Mouse (Mus musculus) ES-Bruce4 (cell line): ENCODE results near the gene Cfap36. TPM values are rescaled to one million over a fixed set of nuclear protein-coding genes. Genes with fewer than 3 reads are reported as not detected.

ENCODE experiments used
- H3K27ac ChIP-seq: 2 replicates; pipeline ENCODE4 v1.5.1; 2012; ENCODE audit warnings: low read length, inconsistent platforms; ENCODE audit not compliant: insufficient read depth
- H3K27me3 ChIP-seq: 2 replicates; pipeline ENCODE4 v1.6.1; 2012; ENCODE audit warnings: mild to moderate bottlenecking, low read length, inconsistent platforms; ENCODE audit not compliant: control insufficient read depth, poor library complexity, insufficient read depth, severe bottlenecking
- H3K36me3 ChIP-seq: 2 replicates; pipeline ENCODE4 v1.6.1; 2012; ENCODE audit warnings: inconsistent platforms, mild to moderate bottlenecking, low read length, moderate library complexity; ENCODE audit not compliant: control insufficient read depth, poor library complexity, insufficient read depth, severe bottlenecking
- H3K4me1 ChIP-seq: one replicate; pipeline ENCODE4 v1.8.1; 2011; ENCODE audit warnings: low read length; ENCODE audit not compliant: control insufficient read depth, insufficient read depth
- H3K4me3 ChIP-seq: 2 replicates; pipeline ENCODE4 v1.5.1; 2011; ENCODE audit warnings: low read depth, mild to moderate bottlenecking, low read length
- H3K9ac ChIP-seq: 2 replicates; pipeline ENCODE4 v1.6.1; 2012; ENCODE audit warnings: low read depth, mild to moderate bottlenecking, inconsistent platforms; ENCODE audit not compliant: poor library complexity, severe bottlenecking
- H3K9me3 ChIP-seq: replicated peaks from 2 replicates; pipeline ENCODE4 v1.6.1; 2012; ENCODE audit warnings: mild to moderate bottlenecking, low read length, inconsistent platforms; ENCODE audit not compliant: control insufficient read depth, poor library complexity, insufficient read depth, severe bottlenecking
- CTCF ChIP-seq: IDR thresholded peaks from one replicate; pipeline ENCODE4 v1.8.1; 2011; ENCODE audit warnings: low read depth, low read length
- EP300 ChIP-seq: IDR thresholded peaks from 2 replicates; pipeline ENCODE4 v1.6.1; 2011; ENCODE audit warnings: low read depth, low read length; ENCODE audit not compliant: insufficient read depth
- POLR2A ChIP-seq: IDR thresholded peaks from one replicate; pipeline ENCODE4 v1.8.1; 2011; ENCODE audit warnings: low read length; ENCODE audit not compliant: insufficient read depth
- polyA plus RNA-seq: library from polyadenylated mRNA; stranded (reverse); fragments of >200 nt; gene quantifications from 2 replicates; pipeline ENCODE4 v1.2.4, GENCODE M21; 2011; ENCODE audit warnings: low read depth; ENCODE audit not compliant: missing spikeins, insufficient read depth, insufficient read length

Gene Cfap36
- 26.8 and 28.4 TPM in 2 replicates for polyA plus RNA-seq

GRCm38 (mm10) chr11:29246883-29247650, at the start of gene Cfap36:
Cfap36 (minus strand) TSS chr11:29247409.
- Histone ChIP-seq H3K27me3 (no peaks in the 10 kb centered on the region), H3K9ac (peak within 1 kb of the TSS; percentile 54), H3K27ac (no peak within 1 kb of the TSS), H3K36me3 (no peaks in the 10 kb centered on the region; the same call in 1 of the 2 replicates), H3K4me1 (no peaks in the 10 kb centered on the region), H3K9me3 (no peaks in the 10 kb centered on the region), H3K4me3 (peak within 1 kb of the TSS; percentile 89)
- TF ChIP-seq EP300 (no peak), CTCF (no peak), POLR2A (no peak)

GRCm38 (mm10) chr11:29287305-29287704, 40.1 kb upstream of the Cfap36 start:
- Histone ChIP-seq H3K4me1 (no peaks in the 10 kb centered on the region), H3K36me3 (no peaks in the 10 kb centered on the region), H3K9ac (no peak overlapping the region), H3K27me3 (no peaks in the 10 kb centered on the region), H3K27ac (no peak overlapping the region), H3K9me3 (0 out of 2 replicates have a peak, but pooled peaks cover 4% of the 10 kb centered on the region), H3K4me3 (no peak overlapping the region)
- TF ChIP-seq CTCF (no peak), POLR2A (no peak), EP300 (no peak)

- H3K27ac ChIP-seq = no peak overlapping the region
- H3K27me3 ChIP-seq = no peaks in the 10 kb centered on the region
- no peak overlapping the region for H3K9ac ChIP-seq
- 0 out of 2 replicates have a peak, but pooled peaks cover 4% of the 10 kb centered on the region for H3K9me3 ChIP-seq
- H3K4me3 ChIP-seq = no peak overlapping the region
- no peaks in the 10 kb centered on the region for H3K36me3 ChIP-seq
- no peaks in the 10 kb centered on the region for H3K4me1 ChIP-seq
- no peak for TF ChIP-seq CTCF
- no peak for TF ChIP-seq EP300
- no peak for TF ChIP-seq POLR2A
These were observed 38.8 kb upstream of the Cfap36 start for GRCm38 (mm10) chr11:29286040-29286439.

GRCm38 (mm10) chr11:29274758-29275157, 27.5 kb upstream of the Cfap36 start:
- Histone ChIP-seq H3K27ac (no peak overlapping the region), H3K36me3 (no peaks in the 10 kb centered on the region), H3K9ac (no peak overlapping the region), H3K4me3 (no peak overlapping the region), H3K4me1 (no peaks in the 10 kb centered on the region), H3K27me3 (no peaks in the 10 kb centered on the region), H3K9me3 (peaks cover 12% of the 10 kb centered on the region)
- TF ChIP-seq POLR2A (no peak), EP300 (no peak), CTCF (no peak)

- Histone ChIP-seq H3K4me1 (no peaks in the 10 kb centered on the region), H3K9ac (no peak overlapping the region), H3K9me3 (peaks cover 6% of the 10 kb centered on the region; the same call in 1 of the 2 replicates), H3K27ac (no peak overlapping the region), H3K36me3 (no peaks in the 10 kb centered on the region), H3K27me3 (no peaks in the 10 kb centered on the region), H3K4me3 (no peak overlapping the region)
- TF ChIP-seq POLR2A (no peak), CTCF (peak; percentile 8), EP300 (no peak)
These were observed 20.6 kb upstream of the Cfap36 start for GRCm38 (mm10) chr11:29267824-29268223.

GRCm38 (mm10) chr11:29254643-29255042, 7.4 kb upstream of the Cfap36 start:
- H3K36me3 ChIP-seq = no peaks in the 10 kb centered on the region
- TF ChIP-seq EP300 = no peak
- no peak for TF ChIP-seq CTCF
- no peak for TF ChIP-seq POLR2A
- no peak overlapping the region for H3K4me3 ChIP-seq

More at GRCm38 (mm10) chr11:29254643-29255042, 7.4 kb upstream of the Cfap36 start:
- Histone ChIP-seq H3K27me3 (no peaks in the 10 kb centered on the region), H3K27ac (no peak overlapping the region), H3K9me3 (0 out of 2 replicates have a peak, but pooled peaks cover 2% of the 10 kb centered on the region), H3K4me1 (no peaks in the 10 kb centered on the region), H3K9ac (no peak overlapping the region)
